Mouse (Mus musculus) kidney, adult 2 months (tissue): ENCODE measurements around the gene Ccdc88b. TPM values are rescaled to one million over a fixed set of nuclear protein-coding genes. Genes with fewer than 3 reads are reported as not detected.
A peak's percentile ranks its signal among the peaks of the same experiment; 100 is the strongest.

Experiments used
- DNase-seq: peaks from one replicate; pipeline ENCODE4 v3.0.0; 2021
- H3K27ac ChIP-seq: fragments of 200-500 bp; 2 replicates; pipeline ENCODE4 v1.5.1; 2012; ENCODE audit warnings: low read depth, low read length, control low read depth, inconsistent platforms; ENCODE audit not compliant: insufficient read depth
- H3K27me3 ChIP-seq: fragments of 200-500 bp; replicated peaks from 2 replicates; pipeline ENCODE4 v1.6.1; 2012; ENCODE audit warnings: mild to moderate bottlenecking, moderate library complexity, low read length, inconsistent platforms; ENCODE audit not compliant: control insufficient read depth, insufficient read depth
- H3K36me3 ChIP-seq: fragments of 200-500 bp; 2 replicates; pipeline ENCODE4 v1.6.1; 2012; ENCODE audit warnings: mild to moderate bottlenecking, moderate library complexity, low read length, inconsistent platforms; ENCODE audit not compliant: control insufficient read depth, insufficient read depth
- H3K4me1 ChIP-seq: fragments of 200-500 bp; 2 replicates; pipeline ENCODE4 v1.6.1; 2011; ENCODE audit warnings: low read length; ENCODE audit not compliant: control insufficient read depth, insufficient read depth
- H3K4me3 ChIP-seq: fragments of 200-500 bp; 2 replicates; pipeline ENCODE4 v1.5.1; 2011; ENCODE audit warnings: mild to moderate bottlenecking, low read depth, low read length, control low read depth; ENCODE audit not compliant: insufficient read depth
- CTCF ChIP-seq: fragments of 200-500 bp; conservative IDR thresholded peaks from 2 replicates; pipeline ENCODE4 v1.5.1; 2011; ENCODE audit warnings: low read depth, mild to moderate bottlenecking, control low read depth, low read length, moderate library complexity, mixed read lengths; ENCODE audit not compliant: insufficient read depth, insufficient read length
- POLR2A ChIP-seq: fragments of 200-500 bp; IDR thresholded peaks from one replicate; pipeline ENCODE4 v1.6.1; 2011; ENCODE audit warnings: low read depth, low read length, control low read depth
- WGBS: fragments of 180-500 bp; shearing (Covaris S2); methylation state at CpG from one replicate; pipeline ENCODE4 v1.1.7; 2018; 5-methylcytosine and 5-hydroxymethylcytosine counted together
- polyA plus RNA-seq: library from polyadenylated mRNA; depleted of rRNA; stranded (reverse); fragments of >200 nt; gene quantifications from 2 replicates; pipeline ENCODE4 v1.2.3, GENCODE M21; 2012

Gene Ccdc88b
- polyA plus RNA-seq, 1 experiment = 2.1 TPM

DNA sequence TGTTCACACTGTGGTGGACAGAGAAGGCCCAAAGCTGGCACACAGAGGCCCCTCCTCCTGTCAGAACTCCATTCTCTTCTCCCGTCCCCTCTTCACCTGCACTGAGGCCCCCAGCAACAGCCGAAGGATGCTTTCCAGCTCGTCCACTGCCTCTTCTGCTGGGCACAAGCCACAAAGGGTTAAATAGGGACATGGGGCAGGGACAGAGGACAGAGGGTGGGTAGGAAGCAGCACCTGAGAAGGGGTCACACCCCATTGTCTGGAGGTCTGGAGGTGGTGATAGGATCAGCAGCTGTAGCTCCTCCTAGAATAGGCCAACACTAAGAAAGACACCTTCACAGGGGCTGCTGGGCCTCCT lies 1.0 kb downstream of the Ccdc88b start:
- no peak overlapping the region for H3K4me3 ChIP-seq
- no peak for TF ChIP-seq POLR2A
- no peak for TF ChIP-seq CTCF
- no peak for DNase-seq
- H3K36me3 ChIP-seq = no peaks in the 10 kb centered on the region
- no peak overlapping the region for H3K27ac ChIP-seq
- no peaks in the 10 kb centered on the region for H3K4me1 ChIP-seq
- 83% methylated on average over 3 of the region's 3 CpGs for WGBS
- H3K27me3 ChIP-seq = no peaks in the 10 kb centered on the region

DNA sequence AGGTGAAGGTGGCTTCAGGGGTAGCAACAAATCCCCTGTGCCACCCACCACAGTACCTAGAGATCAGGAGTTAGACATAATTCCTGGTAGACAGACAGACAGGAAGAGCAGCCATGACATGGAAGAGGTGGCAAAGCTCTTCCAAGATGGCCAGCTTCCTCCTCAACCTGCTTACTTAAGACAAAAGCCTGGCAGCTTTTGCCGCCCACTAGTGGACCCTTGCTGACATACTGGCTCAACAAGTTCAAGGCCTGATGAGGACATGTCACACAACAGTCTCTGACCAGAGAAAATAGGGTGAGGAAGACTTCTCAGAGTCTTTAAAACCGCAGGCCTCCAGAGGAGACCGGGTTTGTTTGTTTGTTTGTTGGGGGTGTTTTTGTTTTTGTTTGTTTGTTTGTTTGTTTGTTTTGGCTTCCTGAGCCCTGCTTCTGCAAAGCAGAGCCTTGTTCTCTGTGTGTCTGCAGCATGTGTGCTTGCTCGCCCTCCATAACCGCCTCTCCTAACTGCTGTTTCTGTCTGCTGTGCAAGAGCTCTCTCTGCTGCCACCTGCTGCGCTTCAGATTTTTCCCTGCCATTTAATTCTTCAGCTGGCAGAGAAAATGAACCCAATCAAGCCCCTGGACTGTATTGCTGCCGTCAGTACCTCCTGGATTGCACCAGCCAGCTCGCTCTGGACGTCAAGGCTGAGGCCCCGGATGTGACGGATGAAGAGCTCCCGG lies 1.6 kb downstream of the Ccdc88b start:
- H3K4me1 ChIP-seq = no peaks in the 10 kb centered on the region
- peak; percentile 65 for DNase-seq
- no peaks in the 10 kb centered on the region for H3K36me3 ChIP-seq
- peak; percentile 56; the same call in 1 of the 2 replicates for TF ChIP-seq CTCF
- no peak for TF ChIP-seq POLR2A
- 52% methylated on average over 12 of the region's 12 CpGs for WGBS
- H3K27ac ChIP-seq = no peak overlapping the region
- no peaks in the 10 kb centered on the region for H3K27me3 ChIP-seq
- no peak overlapping the region for H3K4me3 ChIP-seq

DNA sequence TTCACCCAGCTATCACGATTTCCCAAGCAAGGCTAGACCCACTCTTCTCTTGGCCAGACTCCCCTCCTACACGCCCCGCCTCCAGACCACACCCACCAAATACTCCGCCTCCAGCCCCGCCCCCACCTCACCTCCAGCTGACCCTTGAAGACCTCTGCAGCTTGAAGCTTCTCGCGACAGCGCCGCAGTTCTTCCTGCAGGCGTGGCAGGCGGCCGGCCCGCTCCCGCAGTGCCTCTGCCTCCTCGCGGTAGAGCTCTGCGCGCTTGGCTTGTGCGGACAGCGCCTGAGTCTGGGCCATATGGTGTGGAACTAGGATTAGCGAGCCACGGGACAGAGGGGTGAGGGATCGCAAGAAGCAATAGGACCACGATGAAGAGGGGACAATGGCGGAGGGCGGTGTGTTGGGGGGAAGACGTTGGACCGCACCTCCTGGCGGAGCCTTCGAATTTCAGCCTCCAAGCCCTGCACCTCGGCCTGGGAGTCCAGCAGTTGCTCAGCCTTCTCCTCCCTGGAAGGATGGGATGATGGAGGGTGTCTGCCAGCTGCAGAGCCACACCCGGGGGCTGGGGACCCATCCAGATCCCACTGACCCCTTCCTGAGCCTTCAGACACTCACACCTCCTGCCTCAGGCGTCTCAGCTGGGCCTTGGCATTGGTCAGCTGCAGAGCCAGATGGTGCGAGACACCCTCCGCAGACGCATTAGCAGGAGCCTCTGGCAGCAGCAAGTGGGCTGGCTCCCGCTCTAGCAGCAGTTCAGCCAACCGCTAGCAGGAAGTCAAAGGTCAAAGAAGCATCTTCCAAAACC lies 2.6 kb downstream of the Ccdc88b start:
- H3K4me1 ChIP-seq = no peaks in the 10 kb centered on the region
- TF ChIP-seq POLR2A (no peak), CTCF (no peak)
- no peak overlapping the region for H3K27ac ChIP-seq
- WGBS = 28% methylated on average over 38 of the region's 38 CpGs
- DNase-seq = peak; percentile 38
- H3K27me3 ChIP-seq = no peaks in the 10 kb centered on the region
- H3K4me3 ChIP-seq = peak overlapping the region; percentile 18; the same call in 1 of the 2 replicates
- H3K36me3 ChIP-seq = no peaks in the 10 kb centered on the region

DNA sequence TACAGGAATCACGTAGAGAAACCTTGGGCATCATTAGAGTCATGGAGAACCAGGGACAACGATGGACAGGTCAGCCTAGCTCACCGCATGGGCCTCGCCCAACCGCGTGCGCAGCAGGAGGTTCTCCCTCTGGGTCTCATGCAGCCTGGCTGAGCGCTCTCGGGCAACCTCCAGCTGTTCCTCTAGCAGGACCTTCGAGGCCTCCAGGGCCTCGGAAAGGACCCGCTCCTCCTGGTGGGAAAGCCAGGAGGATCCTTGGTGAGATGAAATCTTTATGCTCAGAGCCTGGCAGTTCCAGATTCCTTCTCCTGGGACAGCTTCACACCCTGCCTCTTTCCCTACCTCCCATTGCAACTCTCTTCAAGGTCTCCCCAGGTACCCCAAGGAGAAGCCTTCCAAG lies 3.4 kb downstream of the Ccdc88b start:
- Histone ChIP-seq H3K4me3 (no peak overlapping the region), H3K27me3 (no peaks in the 10 kb centered on the region), H3K36me3 (no peaks in the 10 kb centered on the region), H3K4me1 (no peaks in the 10 kb centered on the region), H3K27ac (no peak overlapping the region)
- no peak for TF ChIP-seq POLR2A
- no peak for TF ChIP-seq CTCF
- no peak for DNase-seq
- WGBS = 91% methylated on average over 12 of the region's 12 CpGs

DNA sequence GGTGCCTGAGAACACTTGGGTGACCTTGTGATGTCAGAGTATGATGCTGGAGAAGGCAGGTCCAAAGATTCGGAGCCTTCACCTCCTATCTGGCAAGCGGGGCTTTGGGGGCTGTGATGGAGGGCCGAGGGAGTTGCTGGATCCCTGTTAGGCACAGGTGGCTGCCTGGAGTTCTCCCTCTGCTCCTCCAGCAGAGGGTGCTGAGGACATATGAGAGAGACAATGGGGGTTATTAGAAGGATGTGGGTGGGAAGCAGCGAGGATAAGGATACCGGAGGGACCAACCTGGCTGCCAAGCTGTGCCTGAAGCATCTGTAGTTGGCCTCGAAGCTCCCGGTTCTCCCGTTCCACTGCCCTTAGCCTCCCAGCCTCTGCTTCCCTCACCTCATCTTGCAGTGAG lies 4.1 kb downstream of the Ccdc88b start:
- no peak for DNase-seq
- WGBS = 74% methylated on average over 8 of the region's 8 CpGs
- H3K27me3 ChIP-seq = no peaks in the 10 kb centered on the region

DNA sequence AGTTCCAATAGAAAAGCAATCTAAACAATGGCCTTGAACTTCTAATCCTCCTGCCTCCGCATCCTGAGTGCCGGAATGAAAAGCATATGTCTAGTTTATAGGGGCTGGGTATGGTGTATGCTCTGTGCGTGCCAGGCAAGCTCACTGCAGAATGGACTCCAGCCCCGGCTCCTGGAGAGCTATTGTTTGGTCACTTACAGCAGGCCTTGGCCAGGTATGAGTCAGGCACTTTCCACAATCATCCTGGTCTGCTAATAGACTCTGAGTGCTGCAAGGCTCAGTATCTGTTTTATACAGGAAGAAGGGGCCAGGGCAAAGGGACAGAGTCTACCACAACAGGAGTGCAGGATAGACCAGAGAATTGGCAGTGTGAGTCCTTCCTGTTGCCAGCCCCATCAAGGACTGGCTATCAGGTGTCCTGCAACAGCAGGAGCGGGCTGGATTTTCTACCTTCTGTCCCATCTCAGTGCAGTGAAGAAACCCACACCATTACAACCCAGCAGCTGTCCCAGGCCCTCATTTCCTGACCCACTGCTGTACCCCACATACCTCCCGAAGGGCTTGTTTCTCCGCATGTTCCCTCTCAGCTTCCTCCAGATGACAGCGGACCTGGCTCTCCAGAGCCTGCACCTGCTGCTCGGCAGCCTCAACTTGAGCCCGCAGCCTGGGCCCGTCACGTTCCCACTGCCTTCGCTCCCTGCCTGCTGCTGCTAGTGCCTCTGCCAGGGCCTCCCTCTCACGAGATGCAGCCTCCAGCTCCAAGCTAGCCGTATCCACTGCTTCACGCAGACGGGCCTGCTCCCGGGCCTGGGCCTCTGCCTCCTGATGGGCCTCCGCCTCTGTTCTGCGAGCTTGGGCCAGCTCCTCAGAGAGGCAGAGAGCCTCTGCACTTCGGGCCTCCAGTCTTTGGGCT lies 5.4 kb downstream of the Ccdc88b start:
- no peak overlapping the region for H3K27ac ChIP-seq
- no peaks in the 10 kb centered on the region for H3K27me3 ChIP-seq
- peaks cover 3% of the 10 kb centered on the region; the same call in 1 of the 2 replicates for H3K4me1 ChIP-seq
- H3K4me3 ChIP-seq = no peak overlapping the region
- DNase-seq = no peak
- 90% methylated on average over 21 of the region's 21 CpGs for WGBS
- TF ChIP-seq CTCF (no peak), POLR2A (no peak)
- no peaks in the 10 kb centered on the region for H3K36me3 ChIP-seq

More for the DNA sequence above, 4.1 kb downstream of the Ccdc88b start:
- TF ChIP-seq POLR2A (no peak), CTCF (peak; percentile 38; the same call in 1 of the 2 replicates)
- no peak overlapping the region for H3K27ac ChIP-seq
- H3K4me3 ChIP-seq = no peak overlapping the region
- H3K4me1 ChIP-seq = no peaks in the 10 kb centered on the region
- H3K36me3 ChIP-seq = no peaks in the 10 kb centered on the region

DNA sequence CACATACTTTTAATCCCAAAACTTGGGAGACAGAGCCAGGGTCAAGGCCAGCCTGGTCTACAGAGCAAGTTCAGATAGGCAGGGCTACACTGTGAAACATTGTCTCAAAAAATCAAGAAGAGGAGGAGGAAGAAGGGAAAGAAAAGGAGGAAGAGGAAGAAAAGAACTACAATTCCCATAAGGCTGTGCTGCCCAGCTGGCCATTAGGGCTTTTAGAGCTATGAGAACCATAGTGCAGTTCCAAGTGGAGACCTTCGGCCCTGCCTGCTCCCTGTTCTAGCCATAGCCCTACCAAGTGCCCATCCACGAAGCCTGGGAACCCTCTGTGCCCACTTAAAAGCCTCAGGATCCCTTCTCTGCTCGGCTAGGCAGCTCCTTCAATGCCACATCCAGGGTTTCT lies 6.5 kb downstream of the Ccdc88b start:
- Histone ChIP-seq H3K36me3 (no peaks in the 10 kb centered on the region), H3K27ac (no peak overlapping the region), H3K4me1 (peaks cover 3% of the 10 kb centered on the region; the same call in 1 of the 2 replicates), H3K4me3 (no peak overlapping the region), H3K27me3 (no peaks in the 10 kb centered on the region)
- TF ChIP-seq POLR2A (no peak), CTCF (no peak)
- 81% methylated on average over 3 of the region's 3 CpGs for WGBS
- no peak for DNase-seq
